Mouse (Mus musculus): Measurements from ENCODE around the gene Rsph3b. TPM values are rescaled to one million over a fixed set of nuclear protein-coding genes. Genes with fewer than 3 reads are reported as not detected.

The Rsph3b gene
- total RNA-seq, 2 experiments from 2014 or later = 46.6 to 51.7 TPM

DNA sequence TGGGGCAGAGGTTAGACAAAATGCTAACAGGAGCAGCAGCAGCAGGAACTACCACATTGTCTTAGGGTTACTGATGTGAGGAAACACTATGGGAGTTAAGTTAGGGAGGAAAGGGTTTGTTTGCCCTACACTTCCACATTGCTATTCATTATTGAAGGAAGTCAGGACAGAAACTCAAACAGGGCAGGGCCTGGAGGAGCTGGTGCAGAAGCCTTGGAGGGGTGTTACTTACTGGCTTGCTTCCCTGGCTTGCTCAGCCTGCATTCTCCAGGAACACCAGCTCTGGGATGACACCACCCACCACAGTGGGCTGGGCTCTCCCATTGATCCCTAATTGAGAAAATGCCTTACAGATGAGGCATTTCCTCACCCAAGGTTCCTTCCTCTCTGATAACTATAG is 79.7 kb downstream of the Rsph3b start:
- intact Hi-C loops (cut with DNase I) = no loop called here
- DNase-seq = no peak

DNA sequence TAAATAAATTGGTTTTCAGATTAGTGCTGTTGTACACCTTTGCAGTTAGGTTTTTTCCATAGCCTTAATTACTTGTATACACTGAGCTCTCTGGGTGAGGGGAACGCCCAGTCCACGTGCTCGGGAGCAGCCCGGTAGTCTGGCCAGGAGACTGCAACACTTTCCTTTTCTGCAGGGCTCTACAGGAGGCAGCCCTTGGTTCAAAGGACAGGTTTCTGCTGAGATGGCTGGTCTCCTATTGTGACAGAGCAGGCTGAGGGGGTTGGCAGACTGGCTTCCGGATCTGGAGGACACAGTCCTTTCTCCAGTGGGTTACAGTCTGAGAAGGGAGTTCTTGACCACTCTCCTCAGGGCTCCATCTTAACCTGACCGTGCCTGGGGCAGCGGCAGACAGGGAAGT is 80.7 kb downstream of the Rsph3b start:
- intact Hi-C loops (cut with DNase I) = no loop called here
- DNase-seq = no peak

DNA sequence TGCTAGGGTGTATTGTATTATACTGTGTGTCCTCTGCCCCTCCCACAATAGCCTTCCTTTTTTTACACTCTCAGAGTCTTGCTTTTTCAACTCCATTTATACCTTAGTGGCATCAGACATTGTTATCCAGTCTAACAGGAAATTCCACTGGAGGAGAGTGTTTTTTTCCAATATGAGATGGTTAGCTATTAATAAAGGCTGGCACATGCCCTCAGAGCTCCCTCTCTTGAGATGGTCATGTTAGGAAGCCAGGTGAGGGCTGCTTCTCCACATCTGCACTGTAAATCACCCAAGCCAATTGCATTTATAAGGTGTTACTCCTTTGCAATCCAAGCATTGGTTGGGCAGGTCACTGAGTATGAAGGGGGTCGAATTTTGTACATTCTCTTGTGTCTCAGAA is 81.9 kb downstream of the Rsph3b start:
- intact Hi-C loops (cut with DNase I) = no loop called here
- no peak for DNase-seq

DNA sequence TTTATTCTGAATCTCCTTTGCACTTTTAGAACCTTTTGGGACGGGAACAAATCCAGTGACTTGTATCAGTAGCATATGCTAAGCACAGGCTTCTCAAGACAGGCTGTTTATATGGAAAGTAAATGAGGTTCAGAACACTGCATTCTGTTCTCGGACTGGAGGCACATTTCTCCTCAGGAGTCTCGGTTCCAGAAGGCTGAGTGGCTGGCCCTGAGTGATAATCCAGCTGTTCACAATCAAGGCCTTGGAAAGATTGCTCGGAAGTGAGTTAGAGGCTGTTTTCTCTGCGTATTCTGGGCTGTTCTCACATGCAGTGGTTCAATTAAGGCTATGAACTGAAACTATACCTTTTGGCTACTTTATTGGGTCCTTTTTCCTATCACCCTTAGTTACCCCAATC is 82.9 kb downstream of the Rsph3b start:
- intact Hi-C loops (cut with DNase I) = no loop called here
- no peak for DNase-seq

DNA sequence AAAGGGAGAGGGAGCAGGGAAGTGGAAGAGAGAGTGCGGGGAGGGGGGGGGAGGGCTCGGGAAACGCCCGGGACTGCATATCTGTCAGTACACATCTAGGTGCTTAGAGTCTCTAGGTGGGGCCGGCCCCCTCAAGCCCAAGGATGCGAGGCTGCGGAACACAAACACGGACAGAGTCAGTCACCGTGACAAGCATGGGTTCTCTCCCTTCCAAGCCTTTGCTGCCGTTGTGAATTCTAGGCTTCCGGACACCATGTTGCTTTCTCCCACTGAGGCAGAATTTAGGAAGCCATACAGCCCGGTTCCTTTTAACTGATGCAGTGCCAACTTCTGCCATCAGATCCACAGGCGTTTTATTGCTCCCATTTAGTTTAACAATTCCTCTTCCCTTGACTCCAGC is 83.6 kb downstream of the Rsph3b start:
- DNase-seq = no peak
- intact Hi-C loops (cut with DNase I) = no loop called here

DNA sequence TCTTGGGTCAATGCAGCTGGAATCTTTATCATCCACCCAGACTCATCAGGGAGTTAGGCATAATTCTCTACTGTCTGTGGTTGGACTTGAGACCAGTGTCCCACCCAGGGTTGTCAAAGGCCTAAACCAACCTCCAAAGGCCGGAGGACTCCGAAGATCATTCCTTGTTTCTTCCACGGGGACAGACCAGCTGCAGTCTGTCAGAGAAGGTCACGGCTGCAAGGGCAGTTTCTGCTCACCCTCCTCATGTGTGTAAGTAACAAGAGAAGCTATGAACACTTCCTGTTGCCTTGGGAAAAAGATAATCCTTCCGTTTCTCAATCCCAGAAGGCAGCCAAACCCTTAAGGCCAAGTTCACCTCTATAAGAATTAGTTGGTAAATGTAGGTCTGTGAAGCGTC is 85.0 kb downstream of the Rsph3b start:
- peak; percentile 23 to 35 for DNase-seq
- intact Hi-C loops (cut with DNase I) = no loop called here

DNA sequence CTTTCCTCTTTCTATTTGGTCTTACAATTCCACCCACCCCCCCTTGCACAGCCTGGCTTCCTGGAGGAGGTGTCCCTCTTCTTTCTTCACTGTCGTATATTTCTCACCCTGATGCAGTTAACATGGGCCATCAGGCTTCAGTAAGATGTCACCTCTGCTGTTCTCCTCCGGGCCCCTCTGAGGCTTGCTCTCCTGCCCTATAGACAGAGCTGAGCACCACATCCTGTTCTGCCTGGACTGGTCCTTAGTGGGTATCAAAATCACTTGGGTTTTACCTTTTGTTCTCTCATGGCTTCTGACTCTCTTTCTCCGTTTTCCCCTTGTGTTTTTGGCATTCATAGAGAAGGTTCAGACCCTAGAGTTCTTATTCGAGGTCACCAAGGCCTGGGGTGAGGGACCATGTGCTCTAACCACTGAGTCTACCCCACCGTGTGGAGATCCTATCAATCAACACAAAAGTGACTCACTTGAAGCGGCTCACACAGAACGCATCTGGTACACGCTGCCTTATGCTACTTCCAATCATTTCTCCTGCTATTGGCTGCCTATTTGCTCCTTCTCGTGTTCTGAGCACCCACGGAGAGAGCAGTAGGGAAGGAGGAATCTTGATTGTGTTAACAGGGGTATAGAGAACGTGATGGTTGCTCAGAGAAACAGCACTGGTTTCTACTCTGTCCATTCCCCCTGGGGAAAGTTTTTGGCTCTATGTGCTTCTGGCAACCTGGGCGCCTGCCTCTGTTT is 86.3 kb downstream of the Rsph3b start:
- intact Hi-C loops (cut with DNase I) = no loop called here
- DNase-seq = no peak

DNA sequence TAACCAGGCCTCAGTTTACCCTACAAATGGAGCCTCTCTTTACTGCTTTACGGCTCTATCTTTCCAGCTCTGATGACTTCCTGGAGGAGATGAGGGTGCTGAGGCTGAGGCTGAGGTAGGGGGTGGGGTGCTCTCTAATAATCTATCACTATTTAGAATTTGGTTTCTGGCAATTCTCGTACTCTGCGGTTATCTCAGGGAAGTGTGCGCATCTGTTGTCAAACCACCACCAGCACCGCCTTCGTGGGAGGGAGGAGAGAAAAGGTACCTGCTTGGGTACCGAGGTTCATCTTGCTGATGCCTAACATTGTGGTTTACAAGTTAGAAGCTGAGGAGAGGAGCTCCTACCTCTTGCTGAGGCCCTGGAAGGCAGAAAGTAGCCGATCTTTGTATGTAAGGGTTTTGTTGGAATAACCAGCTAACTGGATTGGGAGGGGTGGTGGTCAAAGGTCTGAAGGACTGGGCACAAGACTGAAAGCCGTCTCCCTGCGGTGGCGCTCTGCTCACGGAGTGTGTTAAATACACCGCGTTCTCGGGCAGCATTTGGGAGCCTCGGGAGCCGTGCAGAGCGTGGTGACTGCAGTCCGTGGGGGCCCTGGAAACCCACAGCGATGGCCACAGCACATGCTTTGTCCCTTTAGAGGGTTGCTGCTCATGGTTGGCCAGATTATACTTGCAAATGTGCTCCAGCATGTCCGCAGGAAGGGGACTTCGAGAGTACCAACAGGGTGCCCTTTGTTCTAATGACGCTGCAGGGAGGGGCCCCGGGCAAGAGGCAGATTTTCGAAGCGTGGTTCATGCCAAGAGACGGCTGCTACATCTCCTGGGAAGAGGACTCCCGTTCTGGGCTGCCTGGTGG is 87.1 kb downstream of the Rsph3b start:
- intact Hi-C loops (cut with DNase I) = no loop called here
- peak in 1 of 2 experiments; percentile 29 for DNase-seq

DNA sequence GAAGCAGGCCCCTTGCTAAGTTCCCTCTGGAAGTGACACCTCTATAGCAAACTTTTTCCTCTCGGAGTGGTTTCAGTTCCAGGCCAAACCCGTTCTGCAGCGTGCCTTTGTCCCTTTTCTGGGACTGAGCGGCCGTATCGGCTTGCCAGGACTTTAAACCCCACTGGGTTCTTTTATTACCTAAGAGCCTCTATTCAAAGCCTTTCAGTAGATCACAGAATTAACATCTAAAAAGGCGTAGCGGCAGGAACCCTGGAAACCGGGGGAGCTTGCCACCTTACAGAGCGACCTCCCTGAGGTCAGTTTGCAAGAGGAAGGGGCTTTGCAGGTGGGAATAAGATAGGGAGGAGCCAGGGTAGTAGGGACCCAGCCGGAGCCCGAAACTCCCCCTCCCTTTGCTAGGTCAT is 88.0 kb downstream of the Rsph3b start:
- no peak for DNase-seq
- intact Hi-C loops (cut with DNase I) = no loop called here

DNA sequence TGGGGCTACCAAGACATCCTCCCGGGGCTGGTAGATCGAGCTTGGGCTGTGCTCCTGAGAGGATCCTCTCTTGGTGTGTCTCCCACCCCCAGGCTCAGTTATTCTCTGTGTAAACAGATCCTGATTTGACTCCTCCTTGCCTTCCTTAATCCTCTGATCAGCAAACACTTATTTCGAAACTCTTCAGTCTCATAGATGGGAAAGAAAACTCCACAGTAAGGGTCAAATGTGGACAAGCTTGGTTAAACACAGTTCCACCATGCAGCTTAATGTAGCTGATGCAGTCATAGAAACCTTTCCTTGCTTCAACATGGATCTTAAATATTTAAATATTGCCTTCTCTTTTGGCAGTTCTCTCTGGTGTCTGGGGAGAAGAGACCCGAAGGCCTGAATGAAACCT is 88.4 kb downstream of the Rsph3b start:
- intact Hi-C loops (cut with DNase I) = no loop called here
- DNase-seq = no peak

Small RNA genes within 50 kb of the gene (microRNA-seq; reads per million reads assigned to microRNA genes)
- 0 reads per million in 2 experiments for gene Mir692-1

Other genes starting within 250 kb of the Rsph3b start
- gene Ezr, start 165.9 kb downstream of the Rsph3b start, total RNA-seq (2021) = 10 to 100 TPM; 48.8 to 56.9 TPM
- 1 to 10 TPM; 7.7 to 8.1 TPM for gene Tagap1, start 12.5 kb upstream of the Rsph3b start, total RNA-seq (2021)
- gene Rnaset2b, start 22.0 kb upstream of the Rsph3b start, total RNA-seq (2021) = 100 to 1,000 TPM; 172 to 175 TPM
- not detected for gene Gm49721, start 30.2 kb upstream of the Rsph3b start, total RNA-seq (2021)
- not detected for gene Gm1604a, start 76.9 kb upstream of the Rsph3b start, total RNA-seq (2021)
- 10 to 100 TPM; 18.3 to 18.5 TPM for gene Rps6ka2, start 221.4 kb upstream of the Rsph3b start, total RNA-seq (2021)

Data from heart, postnatal 14 days (tissue).